Mouse (Mus musculus): ENCODE measurements around the gene Marco. TPM values are rescaled to one million over a fixed set of nuclear protein-coding genes. Genes with fewer than 3 reads are reported as not detected.
A peak's percentile ranks its signal among the peaks of the same experiment; 100 is the strongest.

Marco gene
- total RNA-seq (2021), result not detected

DNA sequence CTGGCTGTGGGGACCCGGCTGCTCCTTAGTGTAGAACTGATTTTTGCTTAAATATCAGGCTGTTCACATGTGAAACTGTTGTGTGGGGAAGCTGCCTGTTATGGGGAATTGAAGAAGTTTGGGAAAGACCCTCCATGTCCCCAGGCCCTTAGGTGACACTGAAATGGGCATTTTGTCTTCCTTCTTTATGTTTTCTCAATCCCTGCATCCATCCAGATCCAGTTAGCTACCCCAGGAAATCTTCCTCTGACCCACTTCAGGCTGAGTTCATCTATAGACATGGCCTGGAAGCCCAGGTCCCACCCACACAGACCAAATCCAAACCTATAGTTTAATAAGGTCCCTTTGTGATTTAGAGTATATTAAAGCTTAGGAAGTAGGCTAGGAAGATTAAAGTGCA lies at the start of gene Marco:
TSS of gene Marco (minus strand) at position 101 of the 400 bp plus-strand sequence.
- intact Hi-C loops (cut with DNase I), result no loop called here
- no peak for DNase-seq

DNA sequence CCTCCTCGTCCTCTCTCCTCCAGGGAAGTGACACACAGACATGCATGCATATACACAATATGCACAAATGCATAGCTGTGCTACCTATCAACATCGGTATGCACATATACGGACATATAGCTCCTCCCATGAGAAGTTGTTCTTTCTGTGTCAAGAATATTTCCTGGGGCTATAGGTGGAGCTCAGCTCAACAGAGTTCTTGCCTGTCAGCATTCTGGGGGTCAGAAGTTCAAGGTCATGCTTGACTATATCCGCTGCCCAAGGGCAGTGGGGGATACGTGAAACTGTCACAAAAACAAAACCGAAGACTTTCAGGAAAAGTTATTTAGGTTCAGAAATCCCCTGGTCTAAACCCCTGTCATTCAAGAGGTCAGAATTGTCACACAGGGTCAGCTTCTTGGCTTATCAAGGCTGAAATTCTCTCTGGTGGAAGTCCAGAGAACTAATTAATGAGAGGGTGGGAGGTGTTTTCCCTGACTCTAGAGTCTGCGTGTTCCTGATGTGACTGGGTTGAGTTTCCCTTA lies 34.7 kb upstream of the Marco start:
- DNase-seq, result no peak
- intact Hi-C loops (cut with DNase I), result no loop called here

DNA sequence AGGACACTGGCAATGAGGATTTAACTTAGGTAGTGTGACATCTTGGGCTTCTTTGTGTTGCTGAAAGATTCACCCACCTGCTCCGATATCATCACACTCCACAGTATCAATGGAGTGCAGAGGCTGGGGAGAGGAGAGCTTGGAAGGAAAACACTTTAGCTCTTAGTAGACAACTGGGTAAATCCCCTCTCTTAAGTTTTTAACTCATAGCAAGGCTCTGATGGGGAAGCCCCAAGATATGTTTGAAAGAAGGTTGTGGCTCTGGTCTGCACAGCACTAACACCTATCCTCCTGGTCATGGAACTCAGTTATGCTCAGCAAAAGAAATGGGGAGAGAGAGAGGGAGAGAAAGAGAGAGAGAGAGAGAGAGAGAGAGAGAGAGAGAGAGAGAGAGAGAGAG lies 32.2 kb upstream of the Marco start:
- no peak for DNase-seq
- intact Hi-C loops (cut with DNase I), result no loop called here

DNA sequence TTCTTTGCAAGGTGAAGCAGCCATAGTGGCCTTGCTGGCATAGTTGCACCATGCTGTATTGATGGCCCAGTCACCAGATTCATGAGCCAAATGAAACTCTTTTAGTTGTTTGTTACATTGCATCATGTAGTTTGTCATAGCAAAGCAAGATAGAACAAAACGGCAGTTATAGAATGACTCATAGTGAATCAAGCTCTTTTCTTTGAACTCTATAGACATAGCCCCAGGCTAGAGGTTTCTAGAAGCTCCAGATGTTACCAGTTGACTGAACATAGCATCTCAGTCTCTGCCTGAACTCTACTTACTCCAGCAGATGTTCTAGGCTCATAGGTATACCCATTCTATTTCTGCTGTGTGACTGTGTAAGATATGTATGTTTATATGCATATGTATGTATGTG lies 31.1 kb upstream of the Marco start:
- DNase-seq, result no peak
- intact Hi-C loops (cut with DNase I), result no loop called here

DNA sequence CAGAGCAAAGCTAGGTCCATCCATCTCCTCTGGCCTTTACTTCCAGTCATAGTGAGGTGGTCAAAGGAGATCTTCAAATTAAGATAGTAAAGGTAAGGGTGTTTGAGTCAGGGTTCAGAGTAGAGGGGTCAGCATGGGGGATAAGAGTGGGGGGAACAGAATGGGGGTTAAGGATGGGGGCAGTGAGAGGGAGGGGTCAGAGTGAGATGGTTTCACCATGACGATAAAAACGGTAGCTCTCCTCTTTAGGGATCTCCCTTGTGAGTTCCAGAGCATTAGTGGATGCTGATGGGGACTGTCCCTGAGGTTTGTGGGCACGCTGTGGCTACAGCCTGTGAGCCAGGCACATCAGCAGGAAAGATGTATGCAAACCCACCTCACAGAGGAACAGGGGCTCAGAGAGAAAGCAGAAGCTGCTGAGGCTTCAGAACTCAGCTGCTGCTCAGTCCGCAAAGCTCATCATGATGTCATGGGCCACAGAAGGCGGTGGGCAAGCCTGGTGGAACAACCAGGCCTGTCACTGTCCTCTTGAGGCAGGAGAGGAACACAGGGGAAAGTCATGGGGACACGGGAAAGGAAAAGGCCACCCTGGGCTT lies 27.6 kb upstream of the Marco start:
- intact Hi-C loops (cut with DNase I), result no loop called here
- no peak for DNase-seq

DNA sequence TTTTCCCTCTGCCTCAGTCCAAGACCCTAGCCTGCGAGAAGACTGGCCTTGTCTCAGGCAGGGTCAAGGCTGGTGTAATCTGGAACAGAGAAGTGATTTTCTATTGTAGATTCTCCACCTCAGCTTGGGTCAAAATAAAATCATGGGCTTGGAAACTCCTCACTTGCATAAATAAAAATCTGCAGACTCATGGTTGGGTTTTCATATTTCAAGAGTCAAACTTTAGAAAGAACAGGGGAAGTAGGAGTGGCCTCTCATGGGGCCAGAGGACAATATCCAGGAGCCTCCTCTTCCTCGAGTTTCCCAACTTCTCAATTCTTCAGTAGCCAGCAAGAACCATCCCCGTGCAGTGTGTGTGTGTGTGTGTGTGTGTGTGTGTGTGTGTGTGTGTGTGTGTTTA lies 26.9 kb upstream of the Marco start:
- DNase-seq, result no peak
- intact Hi-C loops (cut with DNase I), result no loop called here

DNA sequence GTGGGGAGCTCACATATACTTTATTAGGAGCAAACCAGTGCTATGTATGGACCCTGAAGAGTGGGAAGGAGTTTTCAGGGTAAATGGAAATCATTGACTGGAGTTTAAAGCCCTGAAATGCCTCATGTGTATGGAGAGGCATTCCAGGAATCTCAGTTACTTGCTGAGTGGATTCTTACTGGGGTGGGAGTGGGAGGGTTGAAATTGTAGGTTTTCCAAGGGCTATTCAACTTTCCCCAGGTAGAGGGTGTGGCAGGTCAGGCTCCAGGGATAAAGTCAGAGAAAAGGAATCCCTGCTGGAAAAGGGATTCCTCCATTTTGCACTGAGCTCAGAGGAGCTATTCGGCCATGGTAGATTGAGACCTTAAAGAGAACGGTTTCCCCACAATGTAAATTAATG lies 25.1 kb upstream of the Marco start:
- DNase-seq, result no peak
- intact Hi-C loops (cut with DNase I), result no loop called here

DNA sequence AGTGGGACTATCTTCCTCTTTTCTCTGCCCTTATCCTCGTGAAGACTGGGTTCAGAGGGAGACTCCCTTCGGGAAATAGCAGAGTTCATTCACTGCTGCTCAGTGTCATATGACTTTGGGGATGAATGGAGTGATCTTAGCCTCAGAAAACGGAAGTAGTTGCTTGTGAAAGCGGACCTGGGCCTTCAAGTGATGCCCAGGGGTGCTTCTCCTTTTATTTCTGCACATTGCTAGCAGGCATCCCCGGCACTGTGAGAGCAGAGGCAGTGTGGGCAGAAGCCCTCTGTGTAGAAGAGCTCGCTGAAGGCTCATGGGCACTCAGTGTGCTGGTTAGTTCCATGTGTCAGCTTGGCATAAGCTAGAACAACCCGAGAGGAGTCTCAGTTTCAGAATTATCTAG lies 12.8 kb upstream of the Marco start:
- intact Hi-C loops (cut with DNase I), result no loop called here
- no peak for DNase-seq

DNA sequence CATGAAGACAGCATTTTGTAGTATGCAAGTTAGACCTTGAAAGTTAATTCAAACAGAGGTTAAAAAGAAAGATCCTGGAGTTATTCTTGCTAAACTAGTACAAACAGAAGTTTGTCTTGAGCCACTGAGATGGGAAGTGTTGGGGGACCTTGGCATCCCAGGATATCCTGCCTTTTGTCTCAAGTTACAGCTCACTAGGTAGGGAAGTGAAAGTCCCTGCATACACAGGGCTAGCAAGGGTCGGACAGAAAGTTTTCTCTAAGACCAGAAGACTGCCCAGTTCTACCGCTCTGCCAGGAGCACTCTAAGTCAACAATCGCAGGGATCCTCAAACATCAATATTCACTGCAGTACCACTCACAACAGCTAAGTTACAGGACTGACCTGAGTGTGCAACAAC lies 5.5 kb upstream of the Marco start:
- intact Hi-C loops (cut with DNase I), result no loop called here
- DNase-seq, result no peak

DNA sequence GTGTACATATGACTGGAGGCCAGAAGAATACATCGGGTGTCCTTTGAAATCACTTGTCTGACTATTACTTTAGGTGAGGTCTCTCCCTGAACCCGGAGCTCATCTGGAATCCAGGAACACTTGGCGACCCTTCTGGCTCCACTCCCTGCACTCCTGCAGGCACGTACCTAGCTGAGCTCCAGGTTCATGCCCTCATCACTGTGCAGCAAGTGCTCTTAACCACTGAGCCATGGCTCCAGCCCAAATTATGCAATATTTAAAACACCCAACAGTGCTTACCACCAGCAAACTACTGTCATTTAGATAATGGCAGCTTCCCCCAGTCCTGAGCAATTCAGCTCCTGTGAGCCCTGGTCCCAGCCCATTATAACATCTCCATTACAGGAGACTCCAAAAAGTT lies 4.2 kb upstream of the Marco start:
- intact Hi-C loops (cut with DNase I), result no loop called here
- no peak for DNase-seq

DNA sequence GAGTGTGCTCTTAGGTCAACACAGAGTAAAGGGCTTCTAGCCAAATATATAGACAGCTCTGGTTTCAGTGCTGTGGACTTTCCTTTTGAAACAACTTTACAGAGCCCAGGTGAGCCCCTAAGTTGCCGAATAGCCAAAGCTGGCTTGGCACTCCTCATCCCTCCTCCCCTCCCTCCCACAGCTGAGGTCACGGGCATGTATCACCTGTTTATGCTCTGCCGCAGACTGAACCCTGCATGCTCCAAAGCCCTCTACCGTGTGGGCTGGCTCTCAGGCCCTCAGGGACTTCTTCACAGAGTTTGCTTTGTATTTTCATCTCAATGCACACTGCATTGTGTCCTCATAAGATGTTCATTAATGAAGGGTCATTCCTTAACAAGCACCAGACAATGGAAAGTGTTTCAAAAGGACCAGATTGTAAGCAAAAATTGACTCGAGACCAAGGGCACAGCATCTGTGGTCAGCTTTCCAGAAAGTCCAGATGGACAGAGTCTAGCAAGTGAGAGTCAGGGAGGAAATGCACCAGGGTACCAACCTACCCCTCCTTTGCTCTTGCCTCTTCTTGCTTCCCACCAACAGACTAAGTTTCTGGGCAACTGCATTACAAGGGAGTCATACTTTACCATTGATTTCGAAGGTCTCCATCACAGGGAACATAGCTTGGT lies 646 bp downstream of the Marco start:
- intact Hi-C loops (cut with DNase I), result no loop called here
- no peak for DNase-seq

DNA sequence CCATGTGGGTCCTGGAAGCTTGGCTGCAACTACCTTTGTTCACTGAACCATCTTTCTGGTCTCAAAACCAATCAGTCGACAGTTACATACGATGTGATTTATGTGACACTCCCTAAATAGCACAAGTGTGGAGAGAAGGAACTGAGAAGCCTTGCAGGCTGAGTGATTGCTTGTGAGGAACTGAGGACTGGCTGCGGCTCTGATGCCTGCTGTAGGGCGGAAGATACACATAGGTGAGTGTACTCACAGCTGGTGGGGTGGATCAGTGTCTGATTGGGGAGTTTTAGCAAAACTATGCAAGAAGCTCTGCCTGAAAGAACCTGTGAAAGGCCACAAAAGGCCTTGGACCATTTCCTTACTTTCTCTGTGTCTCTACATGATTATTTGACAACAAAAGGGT lies 3.3 kb downstream of the Marco start:
- DNase-seq, result no peak

DNA sequence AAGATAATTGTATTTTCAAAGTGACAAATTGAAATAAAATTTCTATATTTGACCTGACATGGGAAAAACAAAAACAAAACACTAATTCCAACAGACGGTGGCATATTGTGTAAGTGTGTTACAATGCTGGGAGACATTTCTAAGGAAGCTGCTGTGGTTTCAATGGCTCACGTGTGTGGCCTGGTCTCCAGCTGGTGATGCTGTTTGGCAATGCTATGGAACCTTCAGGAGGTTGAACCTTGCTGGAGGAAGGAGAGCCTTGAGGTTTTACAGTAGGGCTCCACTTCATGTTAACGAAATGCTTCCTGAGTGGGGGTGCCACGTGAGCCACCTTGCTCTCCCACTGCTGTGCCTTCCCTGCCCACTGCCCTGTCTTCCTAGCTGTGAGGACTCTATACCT lies 6.8 kb downstream of the Marco start:
- DNase-seq, result no peak
- intact Hi-C loops (cut with DNase I), result no loop called here

More for the DNA sequence above, 3.3 kb downstream of the Marco start:
- intact Hi-C loops (cut with DNase I), result no loop called here

DNA sequence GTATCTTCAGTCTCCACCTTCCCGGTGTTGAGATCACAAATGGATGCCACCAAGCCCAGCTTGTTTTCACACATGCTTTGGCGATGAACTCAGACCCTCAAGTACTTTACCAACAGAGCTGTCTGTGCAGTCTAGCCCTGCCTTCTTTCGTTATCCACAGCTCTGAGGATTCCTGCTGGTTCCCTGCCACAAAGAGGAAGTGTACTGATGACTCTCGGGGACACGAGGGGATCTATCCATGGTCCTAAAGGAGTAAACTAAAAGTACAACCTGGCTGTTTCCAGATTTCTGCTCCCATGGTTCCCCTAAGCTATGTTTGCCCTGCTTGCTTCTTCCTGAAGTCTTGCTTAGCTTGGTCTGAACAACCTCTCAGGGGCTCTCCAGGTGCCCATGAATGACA lies 23.9 kb downstream of the Marco start:
- intact Hi-C loops (cut with DNase I), result no loop called here
- peak in 1 of 2 experiments; percentile 4 for DNase-seq

DNA sequence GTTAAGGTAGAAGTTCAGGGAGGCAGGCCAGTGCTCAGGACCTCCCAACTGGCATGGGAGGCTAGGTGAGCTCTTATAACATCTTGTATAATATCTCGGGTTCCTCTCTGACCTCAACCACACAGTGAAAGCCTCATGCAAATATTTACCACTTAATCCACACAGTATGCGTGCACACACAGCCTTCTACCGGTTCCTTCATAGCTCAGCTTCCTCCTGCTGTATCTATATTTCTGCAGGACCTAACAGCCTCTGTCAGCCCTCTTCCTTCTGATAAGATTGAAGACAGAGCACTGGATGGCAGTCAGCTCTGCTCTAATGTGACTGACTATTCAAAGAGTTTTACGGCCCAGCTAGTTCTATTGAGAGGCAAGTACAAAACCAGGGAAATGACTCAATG lies 30.0 kb downstream of the Marco start:
- intact Hi-C loops (cut with DNase I), result no loop called here
- DNase-seq, result no peak

DNA sequence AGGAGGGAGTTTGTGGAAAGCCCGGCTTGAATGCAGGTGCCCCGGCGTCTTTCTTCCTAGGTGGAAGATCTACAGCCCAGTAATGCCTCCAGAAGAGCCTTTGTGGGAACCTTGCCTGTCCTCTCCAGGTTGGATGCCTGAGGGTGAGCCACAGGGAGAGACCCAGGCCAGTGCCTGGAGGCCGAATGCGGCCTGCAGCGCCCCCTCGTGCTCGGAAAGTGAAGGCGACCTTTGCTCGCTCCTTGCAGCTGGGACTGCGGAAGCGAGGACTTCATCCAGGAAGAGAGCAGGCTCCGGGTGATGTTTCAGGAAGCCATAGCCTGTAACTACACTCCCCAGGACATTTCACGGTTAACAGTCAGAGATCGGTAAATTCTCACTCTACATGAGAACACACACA lies 35.9 kb downstream of the Marco start:
- intact Hi-C loops (cut with DNase I), result loop anchor here (5.0 kb wide), 2 partner anchors 272 to 297 kb away; no protein-coding TSS in a partner anchor
- DNase-seq, result peak; percentile 35 to 63

DNA sequence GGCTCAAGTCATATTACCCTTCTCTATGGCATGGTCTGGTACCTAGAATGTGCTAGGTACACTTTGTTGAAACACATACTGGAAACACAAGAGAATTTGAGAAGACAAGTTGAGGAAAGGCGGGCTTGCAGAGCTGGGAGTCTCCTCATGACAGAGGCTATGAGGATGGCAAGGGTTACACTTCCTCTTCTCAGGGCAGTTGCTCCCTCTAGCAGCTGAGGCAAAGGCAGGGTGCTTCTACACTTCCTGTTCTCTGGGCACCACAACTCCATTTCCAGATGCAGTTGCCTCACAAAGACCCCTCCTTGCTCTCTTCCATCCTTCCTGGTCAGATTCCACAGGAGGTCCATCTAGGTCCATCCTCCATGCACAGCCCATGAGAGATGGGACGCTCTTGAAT lies 37.5 kb downstream of the Marco start:
- no peak for DNase-seq
- intact Hi-C loops (cut with DNase I), result loop anchor here (5.0 kb wide), 2 partner anchors 270 to 295 kb away; no protein-coding TSS in a partner anchor

DNA sequence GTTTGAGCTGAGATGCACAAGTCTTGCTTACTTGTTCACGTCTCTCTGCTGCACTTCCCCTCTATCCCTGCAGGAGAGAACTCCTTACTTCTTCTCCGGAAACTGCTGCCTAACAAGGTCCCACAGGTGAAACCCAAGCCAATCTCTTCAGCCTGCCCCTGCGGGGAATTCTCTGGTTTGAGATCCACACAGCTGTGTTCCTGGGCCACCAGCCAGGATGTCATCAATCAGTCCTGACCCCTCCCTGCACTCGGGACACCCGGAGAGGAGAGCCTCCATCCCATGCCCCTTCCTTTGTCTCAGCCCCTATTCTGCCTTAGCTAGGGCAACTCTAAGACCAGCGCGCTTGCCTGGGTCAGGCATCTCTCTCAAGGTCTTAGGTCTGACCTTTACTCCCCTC lies 38.1 kb downstream of the Marco start:
- no peak for DNase-seq
- intact Hi-C loops (cut with DNase I), result loop anchor here (5.0 kb wide), 2 partner anchors 269 to 294 kb away; no protein-coding TSS in a partner anchor

DNA sequence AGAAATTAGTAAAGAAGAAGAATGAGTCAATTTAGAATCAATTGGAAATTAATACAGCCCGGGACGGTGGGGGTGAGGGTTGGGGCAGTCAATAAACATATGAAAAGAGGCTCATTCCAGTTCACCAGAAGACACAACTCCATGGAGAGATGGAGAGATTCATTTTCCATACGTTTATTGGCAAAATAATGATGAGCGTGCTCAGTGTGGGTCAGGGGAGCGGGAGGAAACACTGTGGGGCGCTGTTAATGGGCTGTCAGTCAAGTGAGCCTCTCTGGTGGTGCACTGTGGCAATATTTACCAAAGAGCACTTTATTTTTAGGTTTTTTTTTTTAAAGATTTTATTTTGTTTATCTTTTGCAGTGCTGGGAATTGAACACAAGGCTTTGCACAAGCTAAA lies 45.8 kb downstream of the Marco start:
- DNase-seq, result no peak
- intact Hi-C loops (cut with DNase I), result no loop called here

DNA sequence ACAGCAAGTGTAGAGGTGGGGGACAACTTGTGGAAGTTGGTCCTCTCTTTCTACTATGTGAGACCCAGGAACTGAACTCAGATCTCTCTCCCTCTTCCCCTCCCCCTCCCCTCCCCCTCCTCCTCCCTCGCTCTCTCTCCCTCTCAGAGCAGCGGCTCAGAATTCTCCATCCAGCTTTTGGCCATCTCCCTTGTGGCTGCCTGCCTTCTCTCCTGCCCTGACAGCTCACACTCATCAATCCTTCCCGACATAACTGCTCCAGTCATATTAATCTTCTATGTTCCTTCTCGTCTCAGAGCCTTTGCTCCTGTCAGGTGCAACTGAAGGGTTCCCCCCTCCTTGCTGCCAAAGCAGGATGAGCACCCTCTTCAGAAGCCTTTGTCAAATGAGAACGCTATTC lies 46.3 kb downstream of the Marco start:
- intact Hi-C loops (cut with DNase I), result no loop called here
- no peak for DNase-seq

DNA sequence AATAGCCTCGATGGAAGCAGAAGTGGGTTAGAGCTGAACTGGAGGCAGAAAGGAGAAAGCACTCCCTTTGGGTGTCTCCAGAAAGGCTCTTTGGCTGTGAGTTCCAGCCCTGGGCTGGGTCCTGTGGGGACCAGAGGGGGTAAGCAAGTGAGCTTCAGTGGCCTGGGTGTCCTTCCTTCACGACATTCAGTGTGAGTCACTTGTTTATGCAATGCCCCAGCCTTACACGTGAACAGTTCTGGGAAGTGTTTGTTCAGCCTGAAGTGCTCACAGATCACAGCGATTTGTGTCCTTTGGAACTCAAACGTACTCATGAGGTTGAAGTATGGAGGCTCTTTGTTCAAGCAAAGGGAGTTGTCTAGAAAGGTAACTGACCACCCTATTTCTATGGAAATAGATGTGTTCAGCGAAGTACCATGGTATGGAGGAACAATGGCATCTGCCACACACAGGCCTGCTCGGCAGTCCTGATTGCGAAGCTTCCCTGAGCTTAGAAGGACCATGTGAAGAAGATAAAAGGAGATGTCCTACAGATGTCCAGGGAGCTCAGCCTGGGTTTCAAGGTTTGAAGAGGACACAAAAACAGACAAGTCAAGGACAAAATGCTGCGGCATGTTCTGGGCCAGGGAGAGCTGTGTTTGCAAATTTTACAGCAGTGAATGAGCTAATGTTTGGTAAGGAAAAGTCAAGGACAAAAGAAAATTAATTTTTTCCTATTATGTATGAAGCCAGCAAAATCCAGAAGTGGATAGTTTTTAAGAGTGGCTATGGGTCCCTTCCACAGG lies 53.1 kb downstream of the Marco start:
- intact Hi-C loops (cut with DNase I), result no loop called here
- DNase-seq, result no peak

DNA sequence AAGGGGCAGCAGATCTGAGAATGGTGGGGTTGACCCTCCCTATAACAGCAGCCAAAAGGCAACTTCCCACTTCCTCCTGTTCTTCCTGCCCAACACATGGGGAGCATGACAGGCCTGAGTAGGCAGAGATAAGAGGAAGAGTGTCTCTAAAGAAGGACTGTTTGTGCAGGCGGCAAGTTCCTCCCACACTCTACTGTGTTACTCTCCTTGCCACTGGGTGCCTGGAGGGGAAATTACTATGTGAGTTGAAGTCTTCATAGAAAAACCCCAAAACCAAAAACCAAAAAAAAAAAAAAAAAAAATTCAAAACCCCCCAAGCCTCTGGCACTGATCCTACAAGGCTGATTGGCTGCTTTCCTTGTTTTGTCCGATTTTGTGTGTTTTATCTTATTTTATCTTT lies 55.2 kb downstream of the Marco start:
- intact Hi-C loops (cut with DNase I), result no loop called here
- no peak for DNase-seq

Measured in heart, postnatal 10 days (tissue).